Mouse (Mus musculus) myocyte (in vitro differentiated cells): ENCODE data around the gene Epsti1. TPM values are rescaled to one million over a fixed set of nuclear protein-coding genes. Genes with fewer than 3 reads are reported as not detected.

Experiments used
- H3K27me3 ChIP-seq: one replicate; pipeline ENCODE4 v1.6.1; 2011; ENCODE audit not compliant: control insufficient read depth, insufficient read depth, insufficient read length
- H3K36me3 ChIP-seq: one replicate; pipeline ENCODE4 v1.6.1; 2011; ENCODE audit not compliant: control insufficient read depth, insufficient read depth
- H3K4me2 ChIP-seq: one replicate; pipeline ENCODE4 v1.6.1; 2011; ENCODE audit warnings: low read depth, control low read depth
- H3K4me3 ChIP-seq: one replicate; pipeline ENCODE4 v1.5.1; 2011; ENCODE audit warnings: mild to moderate bottlenecking, control low read depth, moderate library complexity
- H3K79me2 ChIP-seq: one replicate; pipeline ENCODE4 v1.6.1; 2011; ENCODE audit not compliant: control insufficient read depth, insufficient read depth
- H3ac ChIP-seq: one replicate; pipeline ENCODE4 v1.6.1; 2011; ENCODE audit not compliant: control insufficient read depth, insufficient read length
- CEBPB ChIP-seq: IDR thresholded peaks from 2 replicates; pipeline ENCODE4 v1.6.1; 2011; ENCODE audit warnings: mild to moderate bottlenecking, moderate library complexity; ENCODE audit not compliant: poor library complexity, insufficient read depth, severe bottlenecking
- E2F4 ChIP-seq: IDR thresholded peaks from one replicate; pipeline ENCODE4 v1.6.1; 2011; ENCODE audit warnings: mild to moderate bottlenecking, control low read depth, moderate library complexity; ENCODE audit not compliant: insufficient read depth
- MAX ChIP-seq: IDR thresholded peaks from one replicate; pipeline ENCODE4 v1.6.1; 2011; ENCODE audit warnings: low read depth, mild to moderate bottlenecking, control low read depth
- MYOD1 ChIP-seq, 3 experiments: IDR thresholded peaks; one replicate each; pipeline ENCODE4 v1.6.1; 2011; ENCODE audit warnings: control low read depth in 2 of 3, low read depth in 2 of 3, mild to moderate bottlenecking in 2 of 3, moderate library complexity in 1 of 3; ENCODE audit not compliant: insufficient read length in 2 of 3, control insufficient read depth in 1 of 3
- MYOG ChIP-seq, 3 experiments: IDR thresholded peaks; one replicate each; pipeline ENCODE4 v1.6.1; 2011; ENCODE audit warnings: control low read depth in 2 of 3, low read depth in 2 of 3, mild to moderate bottlenecking in 2 of 3; ENCODE audit not compliant: insufficient read length in 2 of 3, control insufficient read depth in 1 of 3, insufficient read depth in 1 of 3
- POLR2A ChIP-seq: IDR thresholded peaks from one replicate; pipeline ENCODE4 v1.6.1; 2011; ENCODE audit warnings: low read depth, mild to moderate bottlenecking, control low read depth, moderate library complexity; ENCODE audit not compliant: insufficient read length
- POLR2AphosphoS2 ChIP-seq: IDR thresholded peaks from one replicate; pipeline ENCODE4 v1.6.1; 2011; ENCODE audit warnings: low read depth, control low read depth; ENCODE audit not compliant: insufficient read length
- REST ChIP-seq: IDR thresholded peaks from one replicate; pipeline ENCODE4 v1.6.1; 2011; ENCODE audit warnings: mild to moderate bottlenecking, control low read depth, moderate library complexity; ENCODE audit not compliant: insufficient read depth, insufficient read length
- SRF ChIP-seq: IDR thresholded peaks from one replicate; pipeline ENCODE4 v1.6.1; 2011; ENCODE audit warnings: low read depth; ENCODE audit not compliant: control insufficient read depth, insufficient read length
- TCF12 ChIP-seq: IDR thresholded peaks from one replicate; pipeline ENCODE4 v1.6.1; 2011; ENCODE audit warnings: mild to moderate bottlenecking, control low read depth; ENCODE audit not compliant: poor library complexity, insufficient read depth, severe bottlenecking
- TCF3 ChIP-seq: IDR thresholded peaks from one replicate; pipeline ENCODE4 v1.6.1; 2011; ENCODE audit warnings: low read depth, control low read depth; ENCODE audit not compliant: insufficient read length
- USF1 ChIP-seq: IDR thresholded peaks from one replicate; pipeline ENCODE4 v1.6.1; 2011; ENCODE audit warnings: low read depth, mild to moderate bottlenecking, control low read depth, moderate library complexity
- polyA plus RNA-seq: library from polyadenylated mRNA; unstranded; fragments of >200 nt; fragmentation: generic; extraction: Trizol; gene quantifications from one replicate; pipeline ENCODE4 v1.2.1, GENCODE M21; 2012; ENCODE audit warnings: missing spikeins

Epsti1 gene
- polyA plus RNA-seq, 1 experiment = 0.07 TPM

GRCm38 (mm10) chr14:77961741-77962140 is 57.7 kb downstream of the Epsti1 start:
- H3K4me3 ChIP-seq = no peak overlapping the region
- H3K36me3 ChIP-seq = no peaks in the 10 kb centered on the region
- no peak overlapping the region for H3K4me2 ChIP-seq
- no peaks in the 10 kb centered on the region for H3K27me3 ChIP-seq
- no peaks in the 10 kb centered on the region for H3K79me2 ChIP-seq
- TF ChIP-seq TCF12 = no peak
- no peak for TF ChIP-seq MYOD1 (IDR thresholded peaks at IDR 0.05; ENCODE audit: control insufficient read depth in 1 of 3, insufficient read length in 2 of 3, low read depth in 2 of 3)
- TF ChIP-seq SRF = no peak
- TF ChIP-seq POLR2A = no peak
- TF ChIP-seq E2F4 = no peak
- TF ChIP-seq POLR2AphosphoS2 = no peak
- H3ac ChIP-seq = no peak overlapping the region

DNA sequence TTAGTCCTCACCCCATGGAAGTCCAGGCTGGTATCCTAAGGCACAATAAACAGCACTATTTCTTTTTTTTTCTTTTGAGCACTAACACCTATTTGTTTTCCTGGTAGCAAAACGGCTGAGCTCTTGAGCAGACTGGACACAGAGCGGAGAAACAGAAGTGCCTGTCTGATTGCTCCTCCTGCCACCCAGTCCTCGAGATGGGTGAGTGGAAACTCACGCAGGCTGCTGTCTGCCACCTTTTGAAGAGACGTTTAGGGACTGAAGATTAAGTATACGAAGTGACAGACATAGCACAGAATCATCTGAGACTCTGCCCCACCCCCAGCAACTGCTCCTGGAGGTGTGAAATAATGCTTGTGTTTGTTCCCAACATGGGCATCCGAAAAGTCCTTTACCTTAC is 59.5 kb downstream of the Epsti1 start:
- H3K27me3 ChIP-seq = no peaks in the 10 kb centered on the region
- no peaks in the 10 kb centered on the region for H3K79me2 ChIP-seq
- no peak overlapping the region for H3K4me2 ChIP-seq
- no peaks in the 10 kb centered on the region for H3K36me3 ChIP-seq
- no peak overlapping the region for H3ac ChIP-seq
- no peak for TF ChIP-seq TCF12
- no peak for TF ChIP-seq TCF3
- no peak for TF ChIP-seq CEBPB
- no peak for TF ChIP-seq MYOG (IDR thresholded peaks at IDR 0.05; ENCODE audit: control insufficient read depth in 1 of 3, insufficient read depth in 1 of 3, insufficient read length in 2 of 3, low read depth in 2 of 3)
- no peak for TF ChIP-seq POLR2A
- TF ChIP-seq REST = no peak
- TF ChIP-seq E2F4 = no peak
- TF ChIP-seq POLR2AphosphoS2 = no peak
- TF ChIP-seq USF1 = no peak
- TF ChIP-seq SRF = no peak
- TF ChIP-seq MAX = no peak
- TF ChIP-seq MYOD1 (IDR thresholded peaks at IDR 0.05; ENCODE audit: control insufficient read depth in 1 of 3, insufficient read length in 2 of 3, low read depth in 2 of 3) = no peak
- no peak overlapping the region for H3K4me3 ChIP-seq

GRCm38 (mm10) chr14:77971355-77971754 is 67.3 kb downstream of the Epsti1 start:
- H3K27me3 ChIP-seq = no peaks in the 10 kb centered on the region

GRCm38 (mm10) chr14:77974221-77974620 is 70.2 kb downstream of the Epsti1 start:
- no peaks in the 10 kb centered on the region for H3K36me3 ChIP-seq

More at GRCm38 (mm10) chr14:77971355-77971754, 67.3 kb downstream of the Epsti1 start:
- Histone ChIP-seq H3K4me2 (no peak overlapping the region), H3K4me3 (no peak overlapping the region), H3K79me2 (no peaks in the 10 kb centered on the region), H3ac (no peak overlapping the region), H3K36me3 (no peaks in the 10 kb centered on the region)
- TF ChIP-seq TCF12 (no peak), POLR2AphosphoS2 (no peak), POLR2A (no peak), SRF (no peak), MYOD1 (IDR thresholded peaks at IDR 0.05; ENCODE audit: control insufficient read depth in 1 of 3, insufficient read length in 2 of 3, low read depth in 2 of 3) (no peak), MAX (no peak)

DNA sequence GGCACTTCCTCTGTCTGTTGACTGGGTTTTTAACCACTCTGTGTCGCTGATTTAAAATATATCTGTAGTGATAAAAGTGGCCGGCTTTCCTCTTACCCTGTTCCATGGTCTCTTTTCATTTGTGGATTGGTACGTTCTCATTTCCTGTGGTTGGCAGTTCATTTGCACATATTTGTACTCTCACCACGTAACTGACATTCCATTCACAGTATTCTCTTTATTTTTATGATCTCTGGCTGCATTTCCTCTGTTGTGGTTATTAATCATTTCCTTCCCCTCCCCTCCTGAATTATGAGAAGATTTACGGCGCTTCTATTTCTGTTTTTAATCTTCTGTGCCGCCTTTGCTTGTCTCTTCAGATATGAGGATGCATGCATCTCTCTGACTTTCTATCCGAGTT is 71.7 kb downstream of the Epsti1 start:
- no peak for TF ChIP-seq MYOG (IDR thresholded peaks at IDR 0.05; ENCODE audit: control insufficient read depth in 1 of 3, insufficient read depth in 1 of 3, insufficient read length in 2 of 3, low read depth in 2 of 3)
- no peak for TF ChIP-seq REST
- no peak overlapping the region for H3K4me3 ChIP-seq

More at GRCm38 (mm10) chr14:77974221-77974620, 70.2 kb downstream of the Epsti1 start:
- no peak overlapping the region for H3ac ChIP-seq
- no peaks in the 10 kb centered on the region for H3K79me2 ChIP-seq
- H3K4me3 ChIP-seq = no peak overlapping the region
- no peak overlapping the region for H3K4me2 ChIP-seq
- no peaks in the 10 kb centered on the region for H3K27me3 ChIP-seq
- TF ChIP-seq USF1 (no peak), POLR2AphosphoS2 (no peak), REST (no peak), MYOD1 (IDR thresholded peaks at IDR 0.05; ENCODE audit: control insufficient read depth in 1 of 3, insufficient read length in 2 of 3, low read depth in 2 of 3) (peak in 1 of 3 experiments; percentile 54), MAX (no peak), POLR2A (no peak), MYOG (IDR thresholded peaks at IDR 0.05; ENCODE audit: control insufficient read depth in 1 of 3, insufficient read depth in 1 of 3, insufficient read length in 2 of 3, low read depth in 2 of 3) (no peak)

More for the DNA sequence above, 71.7 kb downstream of the Epsti1 start:
- H3K36me3 ChIP-seq = no peaks in the 10 kb centered on the region
- peak overlapping the region; percentile 45 for H3K4me2 ChIP-seq
- H3K79me2 ChIP-seq = no peaks in the 10 kb centered on the region
- no peak overlapping the region for H3ac ChIP-seq
- no peaks in the 10 kb centered on the region for H3K27me3 ChIP-seq
